Mouse (Mus musculus) adrenal gland, adult 2 months (tissue): Measurements from ENCODE around the gene Fancc. TPM values are rescaled to one million over a fixed set of nuclear protein-coding genes. Genes with fewer than 3 reads are reported as not detected.

Experiments
- DNase-seq: peaks from one replicate; pipeline ENCODE4 v3.0.0; 2021
- polyA plus RNA-seq: library from polyadenylated mRNA; depleted of rRNA; stranded (reverse); fragments of >200 nt; gene quantifications from 2 replicates; pipeline ENCODE4 v1.2.3, GENCODE M21; 2012
- total RNA-seq, 2 experiments: library from RNA; stranded (reverse); gene quantifications; 2 replicates each; pipeline ENCODE4 v1.2.3; 2021

Gene Fancc
- total and polyA plus RNA-seq, 3 experiments: 7.5 to 10.0 (median 9.2) TPM

- no peak for DNase-seq
These were observed 75.9 kb downstream of the Fancc start for GRCm38 (mm10) chr13:63421225-63421624.

GRCm38 (mm10) chr13:63418148-63418547 is 78.9 kb downstream of the Fancc start:
- no peak for DNase-seq

GRCm38 (mm10) chr13:63416824-63417223 is 80.3 kb downstream of the Fancc start:
- DNase-seq: no peak

GRCm38 (mm10) chr13:63412662-63413061 is 84.4 kb downstream of the Fancc start:
- no peak for DNase-seq

- DNase-seq: no peak
These were observed 85.6 kb downstream of the Fancc start for GRCm38 (mm10) chr13:63411310-63412022.

- no peak for DNase-seq
These were observed 86.3 kb downstream of the Fancc start for GRCm38 (mm10) chr13:63410578-63411298.

- no peak for DNase-seq
These were observed 91.9 kb downstream of the Fancc start for GRCm38 (mm10) chr13:63405151-63405550.

- DNase-seq: no peak
These were observed 92.4 kb downstream of the Fancc start for GRCm38 (mm10) chr13:63404657-63405056.

- no peak for DNase-seq
These were observed 94.3 kb downstream of the Fancc start for GRCm38 (mm10) chr13:63402823-63403222.

GRCm38 (mm10) chr13:63400069-63400468 is 97.0 kb downstream of the Fancc start:
- DNase-seq: peak; percentile 21

- no peak for DNase-seq
These were observed 99.7 kb downstream of the Fancc start for GRCm38 (mm10) chr13:63397420-63397819.

GRCm38 (mm10) chr13:63394304-63395063 is 102.6 kb downstream of the Fancc start:
- no peak for DNase-seq

GRCm38 (mm10) chr13:63385234-63385633 is 111.8 kb downstream of the Fancc start:
- DNase-seq: no peak

GRCm38 (mm10) chr13:63384775-63385174 is 112.3 kb downstream of the Fancc start:
- DNase-seq: no peak

- no peak for DNase-seq
These were observed 114.9 kb downstream of the Fancc start for GRCm38 (mm10) chr13:63382206-63382605.

GRCm38 (mm10) chr13:63373460-63374166 is 123.5 kb downstream of the Fancc start:
- DNase-seq: no peak

GRCm38 (mm10) chr13:63361755-63362154 is 135.3 kb downstream of the Fancc start:
- DNase-seq: no peak

- DNase-seq: no peak
These were observed 136.8 kb downstream of the Fancc start for GRCm38 (mm10) chr13:63360111-63360885.

GRCm38 (mm10) chr13:63359393-63359792 is 137.7 kb downstream of the Fancc start:
- no peak for DNase-seq

- DNase-seq: peak; percentile 64
These were observed 140.5 kb downstream of the Fancc start for GRCm38 (mm10) chr13:63356558-63356957.

- DNase-seq: no peak
These were observed 141.0 kb downstream of the Fancc start for GRCm38 (mm10) chr13:63356101-63356500.
